29 mouse cellular contexts compared by ENCODE assay signal in genomic region chr9:83051666-83052065, GRCm38 (mm10).
"Had no signal": no experiment of that assay in that cellular context is flagged by ENCODE, and none has a peak within 500 bp of the region (broad histone marks: within the 10 kb centered on the region; RNA-seq: fewer than 3 reads in every experiment).

No protein-coding gene starts in this region.

- ATAC-seq: hindbrain, embryonic 16.5 days; inflammation-experienced regulatory T-cells, adult 6 months; intestine, embryonic 15.5 days; intestine, postnatal 0 days had no signal

- H3K9ac ChIP-seq: heart, embryonic 13.5 days; heart, embryonic 15.5 days; hindbrain, embryonic 12.5 days; hindbrain, embryonic 14.5 days; intestine, embryonic 15.5 days; kidney, embryonic 15.5 days; limb, embryonic 12.5 days; liver, embryonic 14.5 days had no signal

- H3K27ac ChIP-seq: gastrocnemius, adult 2 months; heart, adult 2 months; heart, embryonic 13.5 days; heart, embryonic 15.5 days; hindbrain, embryonic 10.5 days; hindbrain, embryonic 12.5 days; hindbrain, embryonic 14.5 days; intestine, embryonic 15.5 days; kidney, embryonic 15.5 days; kidney, postnatal 0 days; layer of hippocampus, adult 2 months; left cerebral cortex, adult 2 months; limb, embryonic 12.5 days; liver, embryonic 14.5 days had no signal

- H3K9me3 ChIP-seq: heart, embryonic 13.5 days; heart, embryonic 15.5 days; hindbrain, embryonic 10.5 days; hindbrain, embryonic 12.5 days; intestine, embryonic 15.5 days; kidney, embryonic 15.5 days; limb, embryonic 10.5 days; limb, embryonic 12.5 days had no signal

- H3K4me2 ChIP-seq: heart, embryonic 11.5 days; heart, embryonic 13.5 days; heart, embryonic 15.5 days; hindbrain, embryonic 12.5 days; hindbrain, embryonic 14.5 days; intestine, embryonic 15.5 days; kidney, embryonic 15.5 days; limb, embryonic 12.5 days; liver, embryonic 11.5 days had no signal

- H3K4me3 ChIP-seq: gastrocnemius, adult 2 months; heart, adult 2 months; heart, embryonic 13.5 days; heart, embryonic 15.5 days; hindbrain, embryonic 10.5 days; hindbrain, embryonic 12.5 days; intestine, embryonic 15.5 days; kidney, embryonic 15.5 days; layer of hippocampus, adult 2 months; left cerebral cortex, adult 2 months; limb, embryonic 10.5 days; limb, embryonic 12.5 days had no signal

- H3K4me1 ChIP-seq: heart, embryonic 13.5 days; heart, embryonic 15.5 days; hindbrain, embryonic 10.5 days; hindbrain, embryonic 12.5 days; intestine, embryonic 15.5 days; kidney, embryonic 15.5 days had no signal

- DNase-seq: gastrocnemius, adult 2 months; gastrocnemius, postnatal 10 days; gastrocnemius, postnatal 25 days; heart, adult 2 months; heart, postnatal 4 days; kidney, adult 18-20 months; kidney, adult 8-10 months; kidney, postnatal 14 days; kidney, postnatal 4 days; layer of hippocampus, adult 9-11 months; liver had no signal

- H3K27me3 ChIP-seq: heart, embryonic 13.5 days; heart, embryonic 15.5 days; hindbrain, embryonic 12.5 days; intestine, embryonic 15.5 days; kidney, embryonic 15.5 days; limb, embryonic 12.5 days had no signal

- H3K36me3 ChIP-seq: heart, embryonic 13.5 days; heart, embryonic 15.5 days; hindbrain, embryonic 10.5 days; hindbrain, embryonic 12.5 days; intestine, embryonic 15.5 days; kidney, embryonic 15.5 days; limb, embryonic 10.5 days; limb, embryonic 12.5 days had no signal
